Mouse (Mus musculus) hindbrain, embryonic 10.5 days (tissue): ENCODE results near the gene Dcakd. TPM values are rescaled to one million over a fixed set of nuclear protein-coding genes. Genes with fewer than 3 reads are reported as not detected.
"Not testable (repeated sequence)": the region's sequence is repeated elsewhere in the genome, so short reads cannot be mapped to it uniquely, and the experiment has no call there.

Experiments used
- DNase-seq: peaks from one replicate; pipeline ENCODE4 v3.0.0-alpha.2; 2017; ENCODE audit warnings: low spot score
- H3K27ac ChIP-seq: fragments of 300-500 bp; sonication (generic); 2 replicates; pipeline ENCODE4 v1.5.1; 2016; ENCODE audit warnings: mild to moderate bottlenecking, moderate library complexity
- H3K27me3 ChIP-seq: fragments of 300-500 bp; sonication (generic); 2 replicates; pipeline ENCODE4 v1.6.1; 2016; ENCODE audit warnings: mild to moderate bottlenecking; ENCODE audit not compliant: poor library complexity, insufficient read depth, severe bottlenecking
- H3K36me3 ChIP-seq: fragments of 300-500 bp; sonication (generic); 2 replicates; pipeline ENCODE4 v1.6.1; 2016; ENCODE audit warnings: mild to moderate bottlenecking, moderate library complexity
- H3K4me1 ChIP-seq: fragments of 300-500 bp; sonication (generic); replicated peaks from 2 replicates; pipeline ENCODE4 v1.6.1; 2016; ENCODE audit warnings: mild to moderate bottlenecking
- H3K4me3 ChIP-seq: fragments of 300-500 bp; sonication (generic); 2 replicates; pipeline ENCODE4 v1.5.1; 2016; ENCODE audit warnings: mild to moderate bottlenecking, moderate library complexity
- H3K9me3 ChIP-seq: fragments of 300-500 bp; sonication (generic); 2 replicates; pipeline ENCODE4 v1.6.1; 2016; ENCODE audit warnings: mild to moderate bottlenecking, moderate library complexity
- WGBS: fragments of 180-500 bp; shearing (Covaris S2); methylation state at CpG from one replicate; pipeline ENCODE4 v1.1.7; 2016; 5-methylcytosine and 5-hydroxymethylcytosine counted together
- polyA plus RNA-seq: library from polyadenylated mRNA; unstranded; fragments of >200 nt; fragmentation: Nextera tagmentation; extraction: Ambion mirVana; gene quantifications from 2 replicates; pipeline ENCODE4 v1.2.1, GENCODE M21; 2016

Gene Dcakd
- polyA plus RNA-seq, 1 experiment from 2014 or later, result 276 TPM

GRCm38 (mm10) chr11:102984615-102985014 lies 43.5 kb downstream of the Dcakd start:
- peaks cover 66% of the 10 kb centered on the region for H3K4me1 ChIP-seq
- H3K9me3 ChIP-seq, result no peaks in the 10 kb centered on the region
- H3K36me3 ChIP-seq, result no peaks in the 10 kb centered on the region
- H3K27me3 ChIP-seq, result peaks cover 52% of the 10 kb centered on the region
- WGBS, result 62% methylated on average over 4 of the region's 4 CpGs
- peak overlapping the region; percentile 53 for H3K27ac ChIP-seq
- no peak for DNase-seq
- H3K4me3 ChIP-seq, result no peak overlapping the region

DNA sequence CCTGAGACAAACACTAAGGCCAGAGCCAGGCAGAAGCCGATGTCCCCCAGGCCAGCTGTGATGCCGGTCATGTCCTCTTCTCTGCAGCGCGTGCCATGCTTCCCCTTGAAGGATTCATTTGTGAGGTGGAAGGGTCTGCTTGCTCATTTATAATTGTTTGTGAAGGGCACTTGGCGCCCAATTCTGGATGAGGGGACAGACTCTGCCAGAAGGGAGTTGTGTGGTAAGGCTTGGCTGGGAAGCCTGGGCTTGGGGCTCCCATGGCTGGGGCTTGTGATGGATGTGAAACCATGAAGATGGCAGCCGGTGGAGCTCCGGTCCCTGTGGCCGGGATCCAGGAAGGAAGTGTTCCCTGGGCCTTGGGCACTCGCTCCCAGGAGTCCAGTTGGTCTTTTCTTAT lies 44.0 kb downstream of the Dcakd start:
- peaks cover 49% of the 10 kb centered on the region for H3K27me3 ChIP-seq
- H3K27ac ChIP-seq, result peak overlapping the region; percentile 53; the same call in 1 of the 2 replicates
- peaks cover 61% of the 10 kb centered on the region for H3K4me1 ChIP-seq
- no peaks in the 10 kb centered on the region for H3K9me3 ChIP-seq
- DNase-seq, result no peak
- no peaks in the 10 kb centered on the region for H3K36me3 ChIP-seq
- WGBS, result 91% methylated on average over 9 of the region's 9 CpGs
- no peak overlapping the region for H3K4me3 ChIP-seq

- no peak for DNase-seq
- no peaks in the 10 kb centered on the region for H3K36me3 ChIP-seq
- no peaks in the 10 kb centered on the region for H3K9me3 ChIP-seq
- H3K27me3 ChIP-seq, result peaks cover 35% of the 10 kb centered on the region; the same call in 1 of the 2 replicates
- H3K4me3 ChIP-seq, result no peak overlapping the region
- H3K27ac ChIP-seq, result no peak overlapping the region
- peaks cover 63% of the 10 kb centered on the region for H3K4me1 ChIP-seq
- 65% methylated on average over 10 of the region's 10 CpGs for WGBS
Observed at GRCm38 (mm10) chr11:102981151-102981890, 46.8 kb downstream of the Dcakd start.

GRCm38 (mm10) chr11:102978052-102978666 lies 50.0 kb downstream of the Dcakd start:
- Histone ChIP-seq H3K27ac (no peak overlapping the region), H3K27me3 (peaks cover 31% of the 10 kb centered on the region; the same call in 1 of the 2 replicates)
- DNase-seq, result no peak

DNA sequence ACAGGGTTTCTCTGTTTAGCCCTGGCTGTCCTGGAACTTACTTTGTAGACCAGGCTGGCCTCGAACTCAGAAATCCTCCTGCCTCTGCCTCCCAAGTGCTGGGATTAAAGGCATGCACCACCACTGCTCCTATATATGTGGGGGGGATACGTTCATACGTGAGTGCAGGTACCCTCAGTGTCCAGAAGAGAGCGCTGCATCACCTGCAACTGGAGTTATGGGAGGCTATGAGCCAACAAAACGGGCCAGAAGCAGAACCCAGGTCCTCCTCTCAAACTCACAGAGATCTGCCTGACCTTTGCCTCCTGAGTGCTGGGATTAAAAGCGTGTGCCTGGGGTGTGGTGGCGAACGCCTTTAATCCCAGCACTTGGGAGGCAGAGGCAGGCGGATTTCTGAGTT lies 52.2 kb downstream of the Dcakd start:
- not testable (repeated sequence) for DNase-seq, H3K9me3 ChIP-seq, H3K36me3 ChIP-seq, H3K4me3 ChIP-seq, H3K27ac ChIP-seq
- 84% methylated on average over 9 of the region's 9 CpGs for WGBS
- H3K27me3 ChIP-seq, result peaks cover 38% of the 10 kb centered on the region
- peaks cover 18% of the 10 kb centered on the region for H3K4me1 ChIP-seq

More at GRCm38 (mm10) chr11:102978052-102978666, 50.0 kb downstream of the Dcakd start:
- Histone ChIP-seq H3K36me3 (no peaks in the 10 kb centered on the region), H3K9me3 (no peaks in the 10 kb centered on the region), H3K4me3 (no peak overlapping the region), H3K4me1 (peaks cover 34% of the 10 kb centered on the region)
- WGBS, result 63% methylated on average over 6 of the region's 6 CpGs

DNA sequence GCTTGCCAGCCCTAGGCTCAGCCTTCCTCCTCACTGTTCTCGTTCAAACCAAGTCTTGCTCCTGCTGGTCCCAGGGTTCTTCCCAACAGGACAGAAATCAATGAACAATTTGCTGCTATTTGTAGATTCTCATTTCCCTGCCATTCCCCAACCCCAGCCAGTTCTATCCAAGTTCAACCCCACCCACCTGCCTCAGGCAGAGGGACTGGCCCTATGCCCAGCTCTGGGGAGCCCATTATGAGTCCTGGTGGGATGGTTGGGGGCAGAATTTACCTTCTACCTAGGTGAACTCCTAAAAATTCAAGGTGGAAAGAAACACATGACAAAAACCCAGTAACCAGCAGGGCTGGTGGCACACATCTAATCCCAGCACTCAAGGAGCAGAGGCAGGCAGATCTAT lies 55.8 kb downstream of the Dcakd start:
- DNase-seq, result no peak
- H3K9me3 ChIP-seq, result no peaks in the 10 kb centered on the region
- H3K27ac ChIP-seq, result no peak overlapping the region
- H3K36me3 ChIP-seq, result no peaks in the 10 kb centered on the region
- H3K4me1 ChIP-seq, result peaks cover 2% of the 10 kb centered on the region; the same call in 1 of the 2 replicates
- H3K27me3 ChIP-seq, result peaks cover 56% of the 10 kb centered on the region
- WGBS, result 76% methylated on average over 1 of the region's 1 CpGs
- no peak overlapping the region for H3K4me3 ChIP-seq

GRCm38 (mm10) chr11:102971604-102972003 lies 56.5 kb downstream of the Dcakd start:
- Histone ChIP-seq H3K27ac (no peak overlapping the region), H3K27me3 (peaks cover 61% of the 10 kb centered on the region), H3K4me1 (peaks cover 5% of the 10 kb centered on the region; the same call in 1 of the 2 replicates), H3K9me3 (no peaks in the 10 kb centered on the region), H3K36me3 (no peaks in the 10 kb centered on the region), H3K4me3 (no peak overlapping the region)
- 62% methylated on average over 5 of the region's 5 CpGs for WGBS
- no peak for DNase-seq

GRCm38 (mm10) chr11:102964547-102965091 lies 63.5 kb downstream of the Dcakd start:
- peak overlapping the region; percentile 88 for H3K27ac ChIP-seq
- peaks cover 57% of the 10 kb centered on the region for H3K27me3 ChIP-seq
- H3K9me3 ChIP-seq, result no peaks in the 10 kb centered on the region
- DNase-seq, result no peak
- WGBS, result 76% methylated on average over 16 of the region's 16 CpGs
- peaks cover 40% of the 10 kb centered on the region for H3K4me1 ChIP-seq
- H3K36me3 ChIP-seq, result no peaks in the 10 kb centered on the region
- H3K4me3 ChIP-seq, result peak overlapping the region; percentile 43; the same call in 1 of the 2 replicates

DNA sequence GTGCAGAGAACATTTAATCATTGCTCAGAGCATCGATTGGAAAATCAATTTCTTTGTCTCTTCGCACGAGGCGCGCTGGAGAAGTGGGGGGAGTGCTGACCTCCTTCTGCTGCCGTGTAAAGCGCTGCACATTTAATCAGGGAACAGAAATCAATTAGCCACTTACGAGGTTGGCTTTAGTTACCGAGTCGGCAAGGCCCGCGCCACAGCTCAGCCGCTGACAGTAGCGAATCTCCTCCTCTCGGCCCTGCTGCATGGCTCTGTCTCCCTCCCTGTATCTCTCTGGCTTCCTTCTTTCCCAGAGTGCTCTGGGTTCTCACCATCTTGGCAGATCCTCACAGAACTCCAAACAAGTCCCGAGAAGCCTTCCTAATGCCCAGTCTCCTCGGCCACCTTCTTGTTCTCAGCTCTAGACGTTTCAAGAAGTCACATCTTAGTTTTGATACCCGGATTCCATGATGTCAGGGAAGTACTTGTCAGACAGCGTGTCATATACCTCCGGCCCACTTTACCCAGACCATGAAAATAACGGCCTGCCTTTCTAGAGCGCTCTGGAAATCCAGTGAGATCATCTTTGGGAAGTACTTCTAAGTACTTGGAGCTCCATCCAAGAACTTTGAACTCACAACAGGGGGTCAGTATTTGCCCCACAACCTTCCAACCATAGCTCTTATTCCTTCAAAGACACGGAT lies 64.1 kb downstream of the Dcakd start:
- H3K4me3 ChIP-seq, result peak overlapping the region; percentile 43
- DNase-seq, result peak; percentile 53
- WGBS, result 18% methylated on average over 24 of the region's 24 CpGs

GRCm38 (mm10) chr11:102963246-102963854 lies 64.8 kb downstream of the Dcakd start:
- H3K27me3 ChIP-seq, result peaks cover 45% of the 10 kb centered on the region
- H3K4me1 ChIP-seq, result peaks cover 40% of the 10 kb centered on the region
- H3K27ac ChIP-seq, result peak overlapping the region; percentile 88
- H3K36me3 ChIP-seq, result no peaks in the 10 kb centered on the region
- DNase-seq, result peak; percentile 65
- no peaks in the 10 kb centered on the region for H3K9me3 ChIP-seq
- WGBS, result 4% methylated on average over 16 of the region's 16 CpGs
- peak overlapping the region; percentile 43 for H3K4me3 ChIP-seq

More for the DNA sequence above, 64.1 kb downstream of the Dcakd start:
- Histone ChIP-seq H3K27ac (peak overlapping the region; percentile 88), H3K36me3 (no peaks in the 10 kb centered on the region), H3K27me3 (peaks cover 50% of the 10 kb centered on the region), H3K9me3 (no peaks in the 10 kb centered on the region), H3K4me1 (peaks cover 40% of the 10 kb centered on the region)

DNA sequence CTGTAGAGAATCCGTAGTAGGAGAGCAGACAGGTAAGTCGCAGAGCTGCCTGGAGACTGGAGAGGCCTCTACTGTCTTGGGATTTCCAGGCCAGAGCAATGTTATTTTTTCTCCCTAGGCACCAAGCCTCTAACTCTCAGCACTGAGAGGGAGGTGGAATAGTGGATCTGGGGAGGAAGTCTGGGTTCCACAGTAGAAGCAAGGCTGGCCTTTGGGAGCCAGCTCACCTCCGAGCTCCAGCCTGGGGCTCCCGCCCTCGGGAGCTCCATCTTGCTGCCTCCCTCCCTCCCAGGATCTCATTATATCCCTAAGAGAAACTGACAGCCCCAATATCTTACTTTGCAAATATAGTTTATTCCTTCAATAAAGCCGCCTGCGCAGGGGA lies 65.3 kb downstream of the Dcakd start:
- Histone ChIP-seq H3K4me1 (peaks cover 43% of the 10 kb centered on the region), H3K27ac (peak overlapping the region; percentile 88), H3K36me3 (no peaks in the 10 kb centered on the region), H3K27me3 (peaks cover 45% of the 10 kb centered on the region), H3K9me3 (no peaks in the 10 kb centered on the region), H3K4me3 (peak overlapping the region; percentile 43)
- no peak for DNase-seq
- 23% methylated on average over 7 of the region's 7 CpGs for WGBS

- Histone ChIP-seq H3K27me3 (peaks cover 45% of the 10 kb centered on the region), H3K4me3 (no peak overlapping the region), H3K4me1 (peaks cover 54% of the 10 kb centered on the region), H3K36me3 (no peaks in the 10 kb centered on the region), H3K9me3 (no peaks in the 10 kb centered on the region), H3K27ac (no peak overlapping the region)
- 89% methylated on average over 4 of the region's 4 CpGs for WGBS
- DNase-seq, result no peak
Observed at GRCm38 (mm10) chr11:102961082-102961481, 67.1 kb downstream of the Dcakd start.
